Mouse (Mus musculus) heart, embryonic 11.5 days (tissue): ENCODE results near the gene Mob4. TPM values are rescaled to one million over a fixed set of nuclear protein-coding genes. Genes with fewer than 3 reads are reported as not detected.
A peak's percentile ranks its signal among the peaks of the same experiment; 100 is the strongest.

Experiments used
- ATAC-seq: fragments of 200-750 bp; cut with Nextera tagmentation; replicated peaks from 2 replicates; pipeline ENCODE4 v1.8.0; 2017; ENCODE audit warnings: moderate library complexity; ENCODE audit not compliant: insufficient number of reproducible peaks, low FRiP score, low TSS enrichment
- H3K27ac ChIP-seq: fragments of 300-500 bp; sonication (generic); 2 replicates; pipeline ENCODE4 v1.5.1; 2014; ENCODE audit warnings: mild to moderate bottlenecking, low read depth, low read length
- H3K27me3 ChIP-seq: fragments of 300-500 bp; sonication (generic); 2 replicates; pipeline ENCODE4 v1.6.1; 2014; ENCODE audit warnings: mild to moderate bottlenecking, low read length, mixed read lengths; ENCODE audit not compliant: control insufficient read depth, insufficient read depth
- H3K36me3 ChIP-seq: fragments of 300-500 bp; sonication (generic); 2 replicates; pipeline ENCODE4 v1.6.1; 2014; ENCODE audit warnings: mild to moderate bottlenecking, low read length, moderate library complexity, mixed read lengths; ENCODE audit not compliant: control insufficient read depth, insufficient read depth
- H3K4me1 ChIP-seq: fragments of 300-500 bp; sonication (generic); 2 replicates; pipeline ENCODE4 v1.6.1; 2014; ENCODE audit warnings: low read length; ENCODE audit not compliant: control insufficient read depth, insufficient read depth
- H3K4me2 ChIP-seq: fragments of 300-500 bp; sonication (generic); 2 replicates; pipeline ENCODE4 v1.6.1; 2014; ENCODE audit warnings: mild to moderate bottlenecking, moderate library complexity
- H3K4me3 ChIP-seq: fragments of 300-500 bp; sonication (generic); 2 replicates; pipeline ENCODE4 v1.5.1; 2014; ENCODE audit warnings: low read depth, low read length
- H3K9ac ChIP-seq: fragments of 300-500 bp; sonication (generic); 2 replicates; pipeline ENCODE4 v1.6.1; 2014; ENCODE audit warnings: mild to moderate bottlenecking, low read depth, low read length, moderate library complexity
- H3K9me3 ChIP-seq: fragments of 300-500 bp; sonication (generic); replicated peaks from 2 replicates; pipeline ENCODE4 v1.6.1; 2016; ENCODE audit warnings: low read length; ENCODE audit not compliant: control insufficient read depth
- WGBS: fragments of 180-500 bp; shearing (Covaris S2); extraction: QIAGEN DNeasy Blood & Tissue Kit; methylation state at CpG from one replicate; pipeline ENCODE4 v1.1.7; 2014; ENCODE audit not compliant: insufficient replicate concordance; 5-methylcytosine and 5-hydroxymethylcytosine counted together
- polyA plus RNA-seq: library from polyadenylated mRNA; unstranded; fragments of >200 nt; fragmentation: Nextera tagmentation; extraction: Ambion mirVana; gene quantifications from 2 replicates; pipeline ENCODE4 v1.2.1, GENCODE M21; 2014

Mob4 gene
- polyA plus RNA-seq = 119 and 120 TPM in 2 replicates

DNA sequence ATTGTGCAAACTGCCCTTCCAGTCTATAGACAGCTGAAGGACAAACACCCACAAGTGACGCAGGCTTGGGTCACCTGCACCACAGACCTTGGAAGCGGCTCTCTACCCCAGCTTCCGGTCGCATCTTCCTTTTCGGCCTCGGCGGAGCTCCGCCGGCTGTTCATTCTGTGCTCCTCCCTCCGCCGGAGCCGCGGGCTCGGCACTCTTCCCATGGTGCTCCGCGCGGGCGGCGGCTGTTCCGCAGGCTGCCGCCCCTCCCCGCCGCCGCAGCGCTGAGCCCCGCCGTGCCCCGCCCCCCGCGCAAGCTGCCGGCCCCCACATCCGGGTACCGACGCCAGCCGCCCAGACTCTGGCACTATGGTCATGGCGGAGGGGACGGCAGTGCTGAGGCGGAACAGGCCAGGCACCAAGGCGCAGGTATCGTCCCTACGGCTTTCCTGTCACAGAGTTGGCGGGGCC lies at the start of gene Mob4:
Mob4 (plus strand) TSS at position 289 of the 459 bp plus-strand sequence.
- peak; percentile 97 for ATAC-seq
- no peaks in the 10 kb centered on the region for H3K27me3 ChIP-seq
- no peaks in the 10 kb centered on the region for H3K4me1 ChIP-seq
- peak within 1 kb of the TSS; percentile 99 for H3K27ac ChIP-seq
- H3K9ac ChIP-seq = peak within 1 kb of the TSS; percentile 99
- WGBS = under 1% methylated on average over 41 of the region's 42 CpGs
- H3K4me2 ChIP-seq = peak within 1 kb of the TSS; percentile 80
- no peaks in the 10 kb centered on the region for H3K9me3 ChIP-seq
- H3K4me3 ChIP-seq = peak within 1 kb of the TSS; percentile 98
- no peaks in the 10 kb centered on the region for H3K36me3 ChIP-seq

DNA sequence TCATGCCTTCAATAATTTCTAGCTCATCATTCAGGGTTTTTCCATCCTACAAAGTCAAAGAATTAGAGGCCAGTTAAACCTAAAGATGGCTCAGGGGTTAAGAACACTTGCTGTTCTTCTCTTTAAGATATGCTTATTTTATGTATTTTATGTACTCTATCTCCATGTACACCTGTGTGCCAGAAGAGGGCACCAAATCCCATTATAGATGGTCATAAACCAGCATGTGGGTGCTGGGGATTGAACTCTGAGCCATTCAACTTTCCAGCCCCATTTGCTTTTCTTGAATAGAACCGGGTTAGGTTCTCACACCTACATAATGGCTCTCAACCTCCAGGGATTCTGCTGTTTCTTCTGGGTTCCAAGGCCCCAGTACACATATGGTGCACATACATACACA lies 48.9 kb upstream of the Mob4 start:
- Histone ChIP-seq H3K4me1 (peaks cover 10% of the 10 kb centered on the region), H3K27ac (no peak overlapping the region), H3K9ac (no peak overlapping the region), H3K36me3 (peaks cover 49% of the 10 kb centered on the region), H3K27me3 (no peaks in the 10 kb centered on the region), H3K4me3 (no peak overlapping the region), H3K9me3 (no peaks in the 10 kb centered on the region), H3K4me2 (no peak overlapping the region)
- WGBS = 85% methylated on average over 1 of the region's 1 CpGs
- no peak for ATAC-seq

DNA sequence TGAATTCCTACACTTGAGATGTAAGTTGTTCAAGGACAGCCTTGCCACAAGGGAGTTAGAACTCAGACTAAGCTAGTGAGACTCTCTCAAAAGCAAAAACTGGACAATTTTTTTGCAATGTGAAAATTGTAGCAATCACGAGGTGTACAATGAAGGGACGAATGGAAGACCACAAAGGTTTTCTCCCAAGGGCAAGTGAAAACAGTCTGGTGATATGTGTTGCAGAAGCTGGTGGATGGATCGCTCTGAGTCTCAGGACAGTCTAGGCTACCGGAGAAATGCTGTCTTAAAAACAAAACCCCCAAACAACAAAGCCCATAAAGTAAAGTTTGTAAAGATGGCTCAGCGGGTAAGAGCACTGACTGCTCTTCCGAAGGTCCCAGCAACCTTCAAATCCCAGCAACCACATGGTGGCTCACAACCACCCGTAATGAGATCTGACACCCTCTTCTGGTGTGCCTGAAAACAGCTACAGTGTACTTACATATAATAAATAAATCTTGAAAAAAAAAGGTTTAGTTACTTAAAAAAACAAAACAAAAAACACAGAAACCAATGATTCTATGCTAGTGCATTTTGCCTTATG lies 45.2 kb upstream of the Mob4 start:
- Histone ChIP-seq H3K9ac (peak overlapping the region; percentile 49; the same call in 1 of the 2 replicates), H3K27me3 (no peaks in the 10 kb centered on the region), H3K4me1 (peaks cover 19% of the 10 kb centered on the region), H3K4me2 (peak overlapping the region; percentile 87), H3K9me3 (no peaks in the 10 kb centered on the region), H3K27ac (no peak overlapping the region), H3K36me3 (peaks cover 39% of the 10 kb centered on the region), H3K4me3 (peak overlapping the region; percentile 98)
- WGBS = 50% methylated on average over 7 of the region's 7 CpGs
- ATAC-seq = no peak

DNA sequence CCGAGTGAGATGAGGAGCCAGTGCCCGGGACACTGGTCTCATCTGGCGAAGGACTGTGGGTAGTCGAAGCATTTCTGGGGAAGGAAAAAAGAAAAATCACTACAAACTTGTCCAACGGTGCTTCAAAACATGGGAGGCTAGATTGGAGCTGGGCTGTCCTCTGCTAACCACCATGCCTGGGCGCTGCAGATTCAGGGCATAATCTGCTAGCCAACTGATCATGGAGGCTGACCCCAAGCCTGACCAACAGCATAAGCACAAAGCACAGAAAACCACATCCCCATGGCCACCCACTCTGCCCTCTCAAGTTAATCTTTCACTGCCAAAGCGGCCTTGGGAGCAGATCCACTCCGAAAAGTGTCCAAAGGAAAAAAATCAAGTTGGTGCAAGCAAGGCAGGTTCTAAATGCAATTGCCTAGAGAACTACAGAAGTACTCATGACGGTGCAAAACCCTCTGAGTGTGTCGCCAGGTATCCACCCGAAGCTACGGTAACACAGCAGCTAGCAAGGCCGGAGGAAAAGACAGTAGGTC lies 44.1 kb upstream of the Mob4 start:
- Histone ChIP-seq H3K4me1 (peaks cover 19% of the 10 kb centered on the region), H3K4me3 (peak overlapping the region; percentile 98), H3K9me3 (no peaks in the 10 kb centered on the region), H3K9ac (peak overlapping the region; percentile 98), H3K27me3 (no peaks in the 10 kb centered on the region), H3K4me2 (peak overlapping the region; percentile 87), H3K36me3 (peaks cover 33% of the 10 kb centered on the region), H3K27ac (peak overlapping the region; percentile 99)
- 1% methylated on average over 13 of the region's 13 CpGs for WGBS
- ATAC-seq = no peak

DNA sequence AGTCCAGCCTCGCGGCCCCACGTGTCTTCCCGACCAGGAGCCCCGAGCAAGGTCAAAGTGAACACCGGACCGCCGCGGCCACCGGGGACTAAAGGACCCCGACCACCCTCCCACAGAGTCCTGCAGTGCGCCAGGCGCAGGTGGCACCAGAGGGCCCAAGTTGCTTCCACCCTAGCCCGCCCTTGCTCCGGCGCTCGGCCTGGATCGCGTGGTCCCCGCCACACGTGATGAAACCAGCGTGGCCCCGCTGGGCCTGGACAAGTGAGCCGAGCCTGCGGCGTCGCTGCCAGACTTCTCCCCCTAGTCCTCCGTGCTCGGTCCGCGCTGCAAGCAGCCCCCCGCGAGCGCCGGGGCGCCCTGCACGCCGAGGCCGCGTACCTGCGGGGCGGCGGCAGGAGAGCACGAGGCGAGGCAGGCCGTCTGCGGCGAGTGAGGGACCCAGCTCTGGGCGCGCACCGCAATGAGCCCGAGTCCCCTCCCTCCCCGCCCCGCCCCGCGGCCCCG lies 43.6 kb upstream of the Mob4 start:
- peaks cover 19% of the 10 kb centered on the region for H3K4me1 ChIP-seq
- no peaks in the 10 kb centered on the region for H3K9me3 ChIP-seq
- peak; percentile 36 for ATAC-seq
- H3K27ac ChIP-seq = peak overlapping the region; percentile 99
- H3K4me3 ChIP-seq = peak overlapping the region; percentile 98
- peaks cover 29% of the 10 kb centered on the region for H3K36me3 ChIP-seq
- WGBS = under 1% methylated on average over 37 of the region's 57 CpGs
- H3K27me3 ChIP-seq = no peaks in the 10 kb centered on the region
- peak overlapping the region; percentile 98 for H3K9ac ChIP-seq
- peak overlapping the region; percentile 87 for H3K4me2 ChIP-seq

DNA sequence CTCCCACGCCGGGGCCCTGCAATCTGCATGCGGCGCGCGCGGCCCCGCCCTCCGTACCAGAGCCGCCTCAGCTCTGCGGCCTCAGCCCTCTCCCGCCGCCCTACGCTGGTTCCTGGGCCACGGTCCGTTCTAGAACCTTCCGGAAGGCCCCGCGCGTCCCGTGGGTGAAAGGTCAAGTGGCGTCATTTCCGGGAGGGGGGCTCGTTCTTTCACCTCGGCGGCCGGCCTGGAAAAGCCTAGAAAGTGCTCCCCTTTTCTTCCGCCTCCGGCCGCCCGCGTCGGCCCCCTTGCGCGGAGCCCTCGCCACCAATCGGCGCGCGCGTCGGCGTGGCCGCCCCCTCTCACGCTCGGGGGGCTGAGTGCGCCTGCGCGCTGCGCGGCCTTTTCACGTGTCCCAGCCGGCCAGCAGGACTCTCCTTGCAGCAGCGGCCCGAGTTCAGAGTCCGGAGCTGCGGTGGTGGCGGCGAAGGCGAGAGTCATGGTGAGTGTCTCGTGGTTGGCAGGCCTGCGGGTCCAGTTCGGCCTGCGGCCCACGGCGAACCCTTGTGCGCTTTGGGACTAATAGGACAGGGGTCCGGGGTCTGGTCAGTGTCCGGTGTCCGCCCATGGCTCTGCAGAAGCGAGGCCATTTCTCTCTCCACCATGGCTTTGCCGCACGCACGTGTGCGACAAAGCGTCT lies 43.0 kb upstream of the Mob4 start, which contains the start of the genes Hspe1 and Hspd1:
Hspe1 (plus strand) TSS at position 201 of the 679 bp plus-strand sequence.
Hspd1 (minus strand) TSS at position 312 of the 679 bp plus-strand sequence.
- Histone ChIP-seq H3K4me2 (peak within 1 kb of the TSS; percentile 87), H3K4me3 (peak within 1 kb of the TSS; percentile 98), H3K4me1 (peaks cover 19% of the 10 kb centered on the region), H3K27ac (peak within 1 kb of the TSS; percentile 99), H3K36me3 (peaks cover 23% of the 10 kb centered on the region), H3K9me3 (no peaks in the 10 kb centered on the region), H3K27me3 (no peaks in the 10 kb centered on the region), H3K9ac (peak within 1 kb of the TSS; percentile 98)
- ATAC-seq = peak; percentile 94
- 0% methylated on average over 66 of the region's 76 CpGs for WGBS

DNA sequence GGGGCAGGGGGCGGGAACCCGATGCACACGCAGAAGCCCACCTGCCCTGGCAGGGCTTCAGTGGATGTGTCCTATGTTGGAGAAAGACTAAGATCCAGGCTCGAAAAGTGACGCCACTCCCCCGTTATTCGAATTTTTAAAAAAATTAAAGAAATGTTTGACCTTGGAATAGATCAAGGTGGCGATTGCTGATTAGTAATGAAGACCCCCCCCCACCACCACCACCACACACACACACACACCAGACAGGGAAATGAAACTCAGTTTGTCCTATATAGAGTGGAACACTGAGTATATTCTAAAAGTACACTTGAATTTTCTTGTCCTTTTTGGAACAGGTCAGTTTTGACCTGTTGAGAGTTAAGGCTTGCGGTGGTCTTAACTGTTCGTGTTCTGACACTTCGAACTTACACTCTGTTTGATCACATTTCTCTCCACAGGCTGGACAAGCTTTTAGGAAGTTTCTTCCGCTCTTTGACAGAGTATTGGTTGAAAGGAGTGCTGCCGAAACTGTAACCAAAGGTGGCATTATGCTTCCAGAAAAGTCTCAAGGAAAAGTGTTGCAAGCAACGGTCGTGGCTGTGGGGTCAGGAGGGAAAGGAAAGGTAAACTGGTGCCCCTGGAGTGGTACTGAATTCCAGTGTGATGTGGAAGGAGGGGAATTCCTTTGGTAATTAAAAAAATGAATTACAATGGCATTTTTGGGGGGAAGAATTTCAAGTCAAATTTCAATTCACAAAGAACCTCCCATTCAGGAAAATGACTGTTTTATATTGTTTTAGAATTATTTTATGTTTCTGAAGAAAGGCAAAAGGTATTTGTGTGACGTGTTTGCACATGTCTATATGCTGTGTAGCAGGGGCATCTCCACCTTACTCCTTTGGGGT lies 42.2 kb upstream of the Mob4 start:
- ATAC-seq = no peak
- peak overlapping the region; percentile 98 for H3K9ac ChIP-seq
- 8% methylated on average over 16 of the region's 16 CpGs for WGBS
- no peaks in the 10 kb centered on the region for H3K27me3 ChIP-seq
- H3K4me3 ChIP-seq = peak overlapping the region; percentile 98
- peak overlapping the region; percentile 99 for H3K27ac ChIP-seq
- H3K36me3 ChIP-seq = peaks cover 15% of the 10 kb centered on the region
- peaks cover 19% of the 10 kb centered on the region for H3K4me1 ChIP-seq
- no peaks in the 10 kb centered on the region for H3K9me3 ChIP-seq
- peak overlapping the region; percentile 87 for H3K4me2 ChIP-seq
